Mouse (Mus musculus) lung, postnatal 10 days (tissue): ENCODE measurements at regions not wholly inside any gene's neighbourhood (a gene's known extent, or its start where the extent isn't known, plus 50 kb on each side); places are given as distances from the start of the nearest gene placed in this dataset.

ENCODE experiments used
- DNase-seq: peaks from one replicate; pipeline ENCODE4 v3.0.0; 2021

GRCm38 (mm10) chr2:148107607-148108115 lies 60.9 kb upstream of the Foxa2 start:
- DNase-seq = peak; percentile 8

- DNase-seq = peak; percentile 19
Observed at GRCm38 (mm10) chr2:148110149-148110548, 63.4 kb upstream of the Foxa2 start.

- DNase-seq = peak; percentile 11
Observed at GRCm38 (mm10) chr2:148111889-148112288, 65.1 kb upstream of the Foxa2 start.

- DNase-seq = peak; percentile 29
Observed at GRCm38 (mm10) chr2:148113184-148113583, 66.4 kb upstream of the Foxa2 start.

- peak; percentile 64 for DNase-seq
Observed at GRCm38 (mm10) chr2:148114600-148114999, 67.8 kb upstream of the Foxa2 start.

- DNase-seq = no peak
Observed at GRCm38 (mm10) chr2:148116033-148116790, 69.4 kb upstream of the Foxa2 start.

GRCm38 (mm10) chr2:148117420-148117819 lies 70.7 kb upstream of the Foxa2 start:
- DNase-seq = no peak

- DNase-seq = peak; percentile 76
Observed at GRCm38 (mm10) chr2:148121885-148122876, 75.4 kb upstream of the Foxa2 start.

GRCm38 (mm10) chr2:148123780-148124179 lies 77.0 kb upstream of the Foxa2 start:
- DNase-seq = no peak

GRCm38 (mm10) chr2:148133811-148134210 lies 87.0 kb upstream of the Foxa2 start:
- no peak for DNase-seq

- DNase-seq = peak; percentile 35
Observed at GRCm38 (mm10) chr2:148141936-148142335, 95.2 kb upstream of the Foxa2 start.

- DNase-seq = peak; percentile 18
Observed at GRCm38 (mm10) chr2:148144816-148145215, 98.0 kb upstream of the Foxa2 start.

GRCm38 (mm10) chr2:148148272-148148671 lies 101.5 kb upstream of the Foxa2 start:
- no peak for DNase-seq

GRCm38 (mm10) chr2:148149426-148149825 lies 102.7 kb upstream of the Foxa2 start:
- DNase-seq = peak; percentile 57

- peak; percentile 36 for DNase-seq
Observed at GRCm38 (mm10) chr2:148153513-148154271, 106.9 kb upstream of the Foxa2 start.

GRCm38 (mm10) chr2:148156122-148156521 lies 109.4 kb upstream of the Foxa2 start:
- no peak for DNase-seq

GRCm38 (mm10) chr2:148159028-148159600 lies 112.3 kb upstream of the Foxa2 start:
- DNase-seq = peak; percentile 28

- DNase-seq = no peak
Observed at GRCm38 (mm10) chr2:148160997-148161396, 114.2 kb upstream of the Foxa2 start.

GRCm38 (mm10) chr2:148161966-148162365 lies 115.2 kb upstream of the Foxa2 start:
- no peak for DNase-seq

GRCm38 (mm10) chr2:148162562-148162961 lies 115.8 kb upstream of the Foxa2 start:
- DNase-seq = no peak

- DNase-seq = peak; percentile 63
Observed at GRCm38 (mm10) chr2:148171113-148171512, 124.3 kb upstream of the Foxa2 start.

GRCm38 (mm10) chr2:148171699-148172098 lies 124.9 kb upstream of the Foxa2 start:
- peak; percentile 55 for DNase-seq
